Mouse (Mus musculus) intestine, postnatal 0 days (tissue): ENCODE data around the gene Idnk. TPM values are rescaled to one million over a fixed set of nuclear protein-coding genes. Genes with fewer than 3 reads are reported as not detected.

Experiments used
- ATAC-seq: fragments of 200-750 bp; cut with Nextera tagmentation; 2 replicates; pipeline ENCODE4 v1.8.0; 2017; ENCODE audit warnings: mild to moderate bottlenecking, moderate TSS enrichment, moderate library complexity
- H3K27ac ChIP-seq: fragments of 300-500 bp; sonication (generic); 2 replicates; pipeline ENCODE4 v1.5.1; 2014; ENCODE audit warnings: mild to moderate bottlenecking, low read depth, low read length, moderate library complexity
- H3K27me3 ChIP-seq: fragments of 300-500 bp; sonication (generic); replicated peaks from 2 replicates; pipeline ENCODE4 v1.6.1; 2014; ENCODE audit warnings: low read length, mixed read lengths; ENCODE audit not compliant: control insufficient read depth, insufficient read depth
- H3K36me3 ChIP-seq: fragments of 300-500 bp; sonication (generic); 2 replicates; pipeline ENCODE4 v1.6.1; 2014; ENCODE audit warnings: mild to moderate bottlenecking, moderate library complexity; ENCODE audit not compliant: control insufficient read depth, insufficient read depth
- H3K4me1 ChIP-seq: fragments of 300-500 bp; sonication (generic); replicated peaks from 2 replicates; pipeline ENCODE4 v1.6.1; 2014; ENCODE audit warnings: antibody characterized with exemption, low read length, mixed read lengths; ENCODE audit not compliant: control insufficient read depth, insufficient read depth
- H3K4me2 ChIP-seq: fragments of 300-500 bp; sonication (generic); replicated peaks from 2 replicates; pipeline ENCODE4 v1.6.1; 2014; ENCODE audit warnings: low read depth, mild to moderate bottlenecking, moderate library complexity
- H3K4me3 ChIP-seq: fragments of 300-500 bp; sonication (generic); 2 replicates; pipeline ENCODE4 v1.5.1; 2014; ENCODE audit warnings: low read depth, low read length
- H3K9ac ChIP-seq: fragments of 300-500 bp; sonication (generic); 2 replicates; pipeline ENCODE4 v1.6.1; 2014; ENCODE audit warnings: mild to moderate bottlenecking, low read depth, low read length
- H3K9me3 ChIP-seq: fragments of 300-500 bp; sonication (generic); 2 replicates; pipeline ENCODE4 v1.6.1; 2016; ENCODE audit warnings: mixed run types; ENCODE audit not compliant: control insufficient read depth
- CTCF ChIP-seq: sonication (generic); IDR thresholded peaks from 2 replicates; pipeline ENCODE4 v1.5.1; 2016; ENCODE audit warnings: low read depth, mild to moderate bottlenecking, control low read depth, antibody characterized with exemption, moderate library complexity
- WGBS: fragments of 180-500 bp; shearing (Covaris S2); extraction: QIAGEN DNeasy Blood & Tissue Kit; methylation state at CpG from one replicate; pipeline ENCODE4 v1.1.7; 2014; 5-methylcytosine and 5-hydroxymethylcytosine counted together
- polyA plus RNA-seq: library from polyadenylated mRNA; unstranded; fragments of >200 nt; fragmentation: Nextera tagmentation; extraction: Ambion mirVana; gene quantifications from 2 replicates; pipeline ENCODE4 v1.2.1, GENCODE M21; 2015

Idnk gene
- polyA plus RNA-seq: 79.0 and 88.7 TPM in 2 replicates

GRCm38 (mm10) chr13:58157447-58158098 lies at the start of gene Idnk:
Idnk (plus strand) TSS chr13:58157649.
- WGBS: under 1% methylated on average over 30 of the region's 30 CpGs
- H3K27me3 ChIP-seq: no peaks in the 10 kb centered on the region
- 0 out of 2 replicates have a peak, but pooled peaks cover 3% of the 10 kb centered on the region for H3K4me1 ChIP-seq
- no peaks in the 10 kb centered on the region for H3K9me3 ChIP-seq
- peak within 1 kb of the TSS; percentile 85 for H3K27ac ChIP-seq
- H3K9ac ChIP-seq: peak within 1 kb of the TSS; percentile 68
- H3K4me3 ChIP-seq: peak within 1 kb of the TSS; percentile 95
- peak within 1 kb of the TSS; percentile 98 for H3K4me2 ChIP-seq
- peak; percentile 65 for TF ChIP-seq CTCF
- peak; percentile 80 for ATAC-seq
- H3K36me3 ChIP-seq: peaks cover 25% of the 10 kb centered on the region

- no peak for TF ChIP-seq CTCF
- Histone ChIP-seq H3K27me3 (no peaks in the 10 kb centered on the region), H3K4me3 (no peak overlapping the region), H3K27ac (no peak overlapping the region), H3K36me3 (no peaks in the 10 kb centered on the region), H3K9ac (no peak overlapping the region), H3K9me3 (no peaks in the 10 kb centered on the region), H3K4me2 (no peak overlapping the region), H3K4me1 (peaks cover 9% of the 10 kb centered on the region; the same call in 1 of the 2 replicates)
- WGBS: 97% methylated on average over 6 of the region's 6 CpGs
- ATAC-seq: no peak
Measured at GRCm38 (mm10) chr13:58111306-58111705, 46.1 kb upstream of the Idnk start.

- peaks cover 9% of the 10 kb centered on the region; the same call in 1 of the 2 replicates for H3K4me1 ChIP-seq
- no peak overlapping the region for H3K27ac ChIP-seq
- no peaks in the 10 kb centered on the region for H3K9me3 ChIP-seq
- no peaks in the 10 kb centered on the region for H3K36me3 ChIP-seq
- no peak for TF ChIP-seq CTCF
- WGBS: 59% methylated on average over 10 of the region's 10 CpGs
- H3K4me2 ChIP-seq: peak overlapping the region; percentile 88
- H3K9ac ChIP-seq: no peak overlapping the region
- H3K27me3 ChIP-seq: no peaks in the 10 kb centered on the region
- peak overlapping the region; percentile 54 for H3K4me3 ChIP-seq
- no peak for ATAC-seq
Measured at GRCm38 (mm10) chr13:58112191-58112590, 45.3 kb upstream of the Idnk start.

- WGBS: 14% methylated on average over 11 of the region's 11 CpGs
- Histone ChIP-seq H3K9me3 (no peaks in the 10 kb centered on the region), H3K4me2 (peak overlapping the region; percentile 88), H3K27ac (peak overlapping the region; percentile 21; the same call in 1 of the 2 replicates), H3K27me3 (no peaks in the 10 kb centered on the region), H3K4me1 (peaks cover 9% of the 10 kb centered on the region; the same call in 1 of the 2 replicates), H3K9ac (peak overlapping the region; percentile 38), H3K36me3 (no peaks in the 10 kb centered on the region), H3K4me3 (peak overlapping the region; percentile 54)
- no peak for ATAC-seq
- TF ChIP-seq CTCF: no peak
Measured at GRCm38 (mm10) chr13:58112601-58113041, 44.8 kb upstream of the Idnk start.

- ATAC-seq: 0 out of 2 replicates have a peak, but pooled peaks have one; percentile 25
- Histone ChIP-seq H3K4me3 (peak within 1 kb of the TSS; percentile 54), H3K9me3 (no peaks in the 10 kb centered on the region), H3K9ac (peak within 1 kb of the TSS; percentile 38), H3K4me2 (peak within 1 kb of the TSS; percentile 88), H3K27ac (peak within 1 kb of the TSS; percentile 21; the same call in 1 of the 2 replicates), H3K36me3 (no peaks in the 10 kb centered on the region), H3K27me3 (no peaks in the 10 kb centered on the region), H3K4me1 (peaks cover 9% of the 10 kb centered on the region; the same call in 1 of the 2 replicates)
- 2% methylated on average over 35 of the region's 35 CpGs for WGBS
- TF ChIP-seq CTCF: peak; percentile 57
Measured at GRCm38 (mm10) chr13:58113061-58113900, 44.2 kb upstream of the Idnk start, which contains the start of gene Klhl3. Klhl3 (minus strand) TSS chr13:58113592.

GRCm38 (mm10) chr13:58115227-58115626 lies 42.2 kb upstream of the Idnk start:
- no peak overlapping the region for H3K27ac ChIP-seq
- peaks cover 9% of the 10 kb centered on the region; the same call in 1 of the 2 replicates for H3K4me1 ChIP-seq
- H3K9ac ChIP-seq: no peak overlapping the region
- no peaks in the 10 kb centered on the region for H3K36me3 ChIP-seq
- no peaks in the 10 kb centered on the region for H3K27me3 ChIP-seq
- H3K4me3 ChIP-seq: no peak overlapping the region
- WGBS: 8% methylated on average over 13 of the region's 13 CpGs
- peak overlapping the region; percentile 30 for H3K4me2 ChIP-seq
- peak; percentile 88 for ATAC-seq
- no peak for TF ChIP-seq CTCF
- no peaks in the 10 kb centered on the region for H3K9me3 ChIP-seq
